Mouse (Mus musculus): ENCODE data around the gene Evc. TPM values are rescaled to one million over a fixed set of nuclear protein-coding genes. Genes with fewer than 3 reads are reported as not detected.

The Evc gene
- 3.2 and 4.9 TPM in 2 replicates for polyA plus RNA-seq (2015; fragmentation: Nextera tagmentation; extraction: Ambion mirVana)

- under 1% methylated on average over 48 of the region's 48 CpGs for WGBS
- peaks cover 19% of the 10 kb centered on the region for H3K4me1 ChIP-seq (ENCODE audit: control insufficient read depth, insufficient read depth, low read length)
- no peak within 1 kb of the TSS for H3K27ac ChIP-seq (ENCODE audit: low read length)
Observed at GRCm38 (mm10) chr5:37336485-37337105, at the start of gene Evc. Gene Evc, minus strand, starts transcription at chr5:37336894.

GRCm38 (mm10) chr5:37383570-37383969, 46.9 kb upstream of the Evc start:
- H3K9ac ChIP-seq (ENCODE audit: low read length), result no peak overlapping the region
- WGBS, result 60% methylated on average over 3 of the region's 3 CpGs
- no peaks in the 10 kb centered on the region for H3K9me3 ChIP-seq (replicated peaks; ENCODE audit: control insufficient read depth, low read length)
- H3K4me1 ChIP-seq (ENCODE audit: control insufficient read depth, insufficient read depth, low read length), result peaks cover 9% of the 10 kb centered on the region; the same call in 1 of the 2 replicates
- H3K27ac ChIP-seq (ENCODE audit: low read length), result no peak overlapping the region
- H3K4me2 ChIP-seq (ENCODE audit: low read depth, low read length), result no peak overlapping the region
- no peak for ATAC-seq (replicated peaks; ENCODE audit: extremely low read depth, insufficient read depth, low FRiP score)
- no peaks in the 10 kb centered on the region for H3K36me3 ChIP-seq (ENCODE audit: control insufficient read depth, insufficient read depth)
- no peak overlapping the region for H3K4me3 ChIP-seq (ENCODE audit: low read length)
- no peaks in the 10 kb centered on the region for H3K27me3 ChIP-seq (ENCODE audit: control insufficient read depth, insufficient read depth, low read length)

More at GRCm38 (mm10) chr5:37336485-37337105, at the start of gene Evc:
- Histone ChIP-seq H3K4me3 (ENCODE audit: low read length) (peak within 1 kb of the TSS; percentile 74), H3K9ac (ENCODE audit: low read length) (peak within 1 kb of the TSS; percentile 84), H3K36me3 (ENCODE audit: control insufficient read depth, insufficient read depth) (no peaks in the 10 kb centered on the region), H3K4me2 (ENCODE audit: low read depth, low read length) (peak within 1 kb of the TSS; percentile 97), H3K27me3 (ENCODE audit: control insufficient read depth, insufficient read depth, low read length) (0 out of 2 replicates have a peak, but pooled peaks cover 3% of the 10 kb centered on the region), H3K9me3 (replicated peaks; ENCODE audit: control insufficient read depth, low read length) (no peaks in the 10 kb centered on the region)
- ATAC-seq (replicated peaks; ENCODE audit: extremely low read depth, insufficient read depth, low FRiP score), result peak; percentile 56; the same call in 1 of the 2 replicates

GRCm38 (mm10) chr5:37380641-37381040, 43.9 kb upstream of the Evc start:
- Histone ChIP-seq H3K27me3 (ENCODE audit: control insufficient read depth, insufficient read depth, low read length) (no peaks in the 10 kb centered on the region), H3K4me1 (ENCODE audit: control insufficient read depth, insufficient read depth, low read length) (peaks cover 15% of the 10 kb centered on the region; the same call in 1 of the 2 replicates), H3K9me3 (replicated peaks; ENCODE audit: control insufficient read depth, low read length) (no peaks in the 10 kb centered on the region), H3K9ac (ENCODE audit: low read length) (no peak overlapping the region), H3K4me2 (ENCODE audit: low read depth, low read length) (no peak overlapping the region), H3K27ac (ENCODE audit: low read length) (no peak overlapping the region), H3K4me3 (ENCODE audit: low read length) (no peak overlapping the region), H3K36me3 (ENCODE audit: control insufficient read depth, insufficient read depth) (no peaks in the 10 kb centered on the region)
- no peak for ATAC-seq (replicated peaks; ENCODE audit: extremely low read depth, insufficient read depth, low FRiP score)
- 91% methylated on average over 4 of the region's 4 CpGs for WGBS

GRCm38 (mm10) chr5:37377376-37377775, 40.7 kb upstream of the Evc start:
- ATAC-seq (replicated peaks; ENCODE audit: extremely low read depth, insufficient read depth, low FRiP score), result no peak
- peaks cover 2% of the 10 kb centered on the region; the same call in 1 of the 2 replicates for H3K36me3 ChIP-seq (ENCODE audit: control insufficient read depth, insufficient read depth)

GRCm38 (mm10) chr5:37368796-37369195, 32.1 kb upstream of the Evc start:
- no peak for ATAC-seq (replicated peaks; ENCODE audit: extremely low read depth, insufficient read depth, low FRiP score)
- WGBS, result 72% methylated on average over 8 of the region's 8 CpGs

More at GRCm38 (mm10) chr5:37377376-37377775, 40.7 kb upstream of the Evc start:
- no peaks in the 10 kb centered on the region for H3K9me3 ChIP-seq (replicated peaks; ENCODE audit: control insufficient read depth, low read length)
- 0 out of 2 replicates have a peak, but pooled peaks cover 6% of the 10 kb centered on the region for H3K4me1 ChIP-seq (ENCODE audit: control insufficient read depth, insufficient read depth, low read length)
- H3K4me3 ChIP-seq (ENCODE audit: low read length), result no peak overlapping the region
- no peak overlapping the region for H3K27ac ChIP-seq (ENCODE audit: low read length)
- H3K4me2 ChIP-seq (ENCODE audit: low read depth, low read length), result no peak overlapping the region
- H3K27me3 ChIP-seq (ENCODE audit: control insufficient read depth, insufficient read depth, low read length), result no peaks in the 10 kb centered on the region
- no peak overlapping the region for H3K9ac ChIP-seq (ENCODE audit: low read length)
- 74% methylated on average over 7 of the region's 7 CpGs for WGBS

GRCm38 (mm10) chr5:37365751-37366150, 29.1 kb upstream of the Evc start:
- no peaks in the 10 kb centered on the region for H3K9me3 ChIP-seq (replicated peaks; ENCODE audit: control insufficient read depth, low read length)
- no peaks in the 10 kb centered on the region for H3K27me3 ChIP-seq (ENCODE audit: control insufficient read depth, insufficient read depth, low read length)
- H3K4me1 ChIP-seq (ENCODE audit: control insufficient read depth, insufficient read depth, low read length), result peaks cover 4% of the 10 kb centered on the region; the same call in 1 of the 2 replicates
- no peak overlapping the region for H3K4me3 ChIP-seq (ENCODE audit: low read length)
- H3K9ac ChIP-seq (ENCODE audit: low read length), result no peak overlapping the region
- H3K36me3 ChIP-seq (ENCODE audit: control insufficient read depth, insufficient read depth), result 0 out of 2 replicates have a peak, but pooled peaks cover 3% of the 10 kb centered on the region
- ATAC-seq (replicated peaks; ENCODE audit: extremely low read depth, insufficient read depth, low FRiP score), result no peak
- no peak overlapping the region for H3K4me2 ChIP-seq (ENCODE audit: low read depth, low read length)
- H3K27ac ChIP-seq (ENCODE audit: low read length), result no peak overlapping the region

More at GRCm38 (mm10) chr5:37368796-37369195, 32.1 kb upstream of the Evc start:
- H3K4me2 ChIP-seq (ENCODE audit: low read depth, low read length), result no peak overlapping the region
- H3K4me3 ChIP-seq (ENCODE audit: low read length), result no peak overlapping the region
- H3K9ac ChIP-seq (ENCODE audit: low read length), result no peak overlapping the region
- H3K9me3 ChIP-seq (replicated peaks; ENCODE audit: control insufficient read depth, low read length), result no peaks in the 10 kb centered on the region
- no peaks in the 10 kb centered on the region for H3K27me3 ChIP-seq (ENCODE audit: control insufficient read depth, insufficient read depth, low read length)
- peaks cover 2% of the 10 kb centered on the region; the same call in 1 of the 2 replicates for H3K4me1 ChIP-seq (ENCODE audit: control insufficient read depth, insufficient read depth, low read length)
- H3K27ac ChIP-seq (ENCODE audit: low read length), result no peak overlapping the region
- peaks cover 16% of the 10 kb centered on the region for H3K36me3 ChIP-seq (ENCODE audit: control insufficient read depth, insufficient read depth)

GRCm38 (mm10) chr5:37363284-37363683, 26.6 kb upstream of the Evc start:
- no peak overlapping the region for H3K4me3 ChIP-seq (ENCODE audit: low read length)
- no peak overlapping the region for H3K27ac ChIP-seq (ENCODE audit: low read length)
- no peak overlapping the region for H3K9ac ChIP-seq (ENCODE audit: low read length)
- H3K27me3 ChIP-seq (ENCODE audit: control insufficient read depth, insufficient read depth, low read length), result no peaks in the 10 kb centered on the region
- peaks cover 4% of the 10 kb centered on the region; the same call in 1 of the 2 replicates for H3K4me1 ChIP-seq (ENCODE audit: control insufficient read depth, insufficient read depth, low read length)
- 82% methylated on average over 5 of the region's 5 CpGs for whole genome bisulfite sequencing
- no peaks in the 10 kb centered on the region for H3K9me3 ChIP-seq (replicated peaks; ENCODE audit: control insufficient read depth, low read length)
- no peak for ATAC-seq (replicated peaks; ENCODE audit: extremely low read depth, insufficient read depth, low FRiP score)
- no peak overlapping the region for H3K4me2 ChIP-seq (ENCODE audit: low read depth, low read length)
- 0 out of 2 replicates have a peak, but pooled peaks cover 5% of the 10 kb centered on the region for H3K36me3 ChIP-seq (ENCODE audit: control insufficient read depth, insufficient read depth)

- Histone ChIP-seq H3K9ac (ENCODE audit: low read length) (no peak overlapping the region), H3K4me3 (ENCODE audit: low read length) (no peak overlapping the region), H3K36me3 (ENCODE audit: control insufficient read depth, insufficient read depth) (0 out of 2 replicates have a peak, but pooled peaks cover 5% of the 10 kb centered on the region), H3K27ac (ENCODE audit: low read length) (no peak overlapping the region), H3K4me2 (ENCODE audit: low read depth, low read length) (no peak overlapping the region), H3K4me1 (ENCODE audit: control insufficient read depth, insufficient read depth, low read length) (peaks cover 4% of the 10 kb centered on the region; the same call in 1 of the 2 replicates), H3K9me3 (replicated peaks; ENCODE audit: control insufficient read depth, low read length) (no peaks in the 10 kb centered on the region), H3K27me3 (ENCODE audit: control insufficient read depth, insufficient read depth, low read length) (no peaks in the 10 kb centered on the region)
- 35% methylated on average over 5 of the region's 5 CpGs for WGBS
- ATAC-seq (replicated peaks; ENCODE audit: extremely low read depth, insufficient read depth, low FRiP score), result no peak
Observed at GRCm38 (mm10) chr5:37362618-37363017, 25.9 kb upstream of the Evc start.

- no peak overlapping the region for H3K27ac ChIP-seq (ENCODE audit: low read length)
- no peak overlapping the region for H3K9ac ChIP-seq (ENCODE audit: low read length)
- H3K36me3 ChIP-seq (ENCODE audit: control insufficient read depth, insufficient read depth), result peaks cover 14% of the 10 kb centered on the region
- H3K27me3 ChIP-seq (ENCODE audit: control insufficient read depth, insufficient read depth, low read length), result no peaks in the 10 kb centered on the region
- no peaks in the 10 kb centered on the region for H3K9me3 ChIP-seq (replicated peaks; ENCODE audit: control insufficient read depth, low read length)
- ATAC-seq (replicated peaks; ENCODE audit: extremely low read depth, insufficient read depth, low FRiP score), result no peak
- no peaks in the 10 kb centered on the region for H3K4me1 ChIP-seq (ENCODE audit: control insufficient read depth, insufficient read depth, low read length)
- no peak overlapping the region for H3K4me2 ChIP-seq (ENCODE audit: low read depth, low read length)
- WGBS, result 85% methylated on average over 8 of the region's 8 CpGs
- no peak overlapping the region for H3K4me3 ChIP-seq (ENCODE audit: low read length)
Observed at GRCm38 (mm10) chr5:37356027-37356426, 19.3 kb upstream of the Evc start.
